8 mouse cellular contexts compared by ENCODE assay signal in genomic region chr5:135488222-135488880, GRCm38 (mm10). TPM values are rescaled to one million over a fixed set of nuclear protein-coding genes. Genes with fewer than 3 reads are reported as not detected.
DNase-seq lines count a peak whose midpoint lies in the region; ATAC-seq and TF ChIP-seq lines count a peak whose summit lies in the region.

No protein-coding gene starts in this region.

- DNase-seq in left cerebral cortex, adult 2 months (ENCODE audit: extremely low spot score in 1 of 2, low spot score in 2 of 2): no peak
- DNase-seq in left cerebral cortex, adult 9 months (ENCODE audit: low spot score in 2 of 2): no peak
- DNase-seq in brain, embryonic 14.5 days (ENCODE audit: low read depth): peak; percentile 43
- no peak for DNase-seq in T-cell, adult 2 months (ENCODE audit: low spot score)
- no peak for DNase-seq in urinary bladder, adult 18-20 months (ENCODE audit: low spot score in 2 of 2)
- DNase-seq in c-Kit-positive CD71-positive TER-119-positive erythroid progenitor cells, embryonic 14.5 days (ENCODE audit: low spot score): no peak

- intact Hi-C loops in left cerebral cortex, adult 2 months (cut with DNase I): loop anchor here (1.0 kb wide), 1 partner anchor 28 kb away; no protein-coding TSS in a partner anchor

- H3K4me3 ChIP-seq in left cerebral cortex, adult 2 months: peak overlapping the region; percentile 73
- peak overlapping the region; percentile 64 for H3K4me3 ChIP-seq in embryonic fibroblast, embryonic 13.5 days (ENCODE audit: insufficient read depth, low read length)
- peak overlapping the region; percentile 50 for H3K4me3 ChIP-seq in liver, embryonic 12.5 days

- peak overlapping the region; percentile 67 for H3K4me2 ChIP-seq in liver, embryonic 12.5 days

- ATAC-seq in liver, embryonic 12.5 days: no peak

- H3K27me3 ChIP-seq in liver, embryonic 12.5 days (replicated peaks): peaks cover 44% of the 10 kb centered on the region

- no peaks in the 10 kb centered on the region for H3K4me1 ChIP-seq in embryonic fibroblast, embryonic 13.5 days (ENCODE audit: control insufficient read depth, insufficient read depth, low read length)
- H3K4me1 ChIP-seq in liver, embryonic 12.5 days: peaks cover 4% of the 10 kb centered on the region; the same call in 1 of the 2 replicates

- peak overlapping the region; percentile 41; the same call in 1 of the 2 replicates for H3K9ac ChIP-seq in liver, embryonic 12.5 days

- TF ChIP-seq CTCF in left cerebral cortex, adult 2 months (IDR thresholded peaks at IDR 0.05): no peak
- TF ChIP-seq CTCF in brain, embryonic 14.5 days (IDR thresholded peaks at IDR 0.05; ENCODE audit: borderline replicate concordance, extremely low read depth, insufficient read depth, insufficient read length): no peak
- no peak for TF ChIP-seq CTCF in embryonic fibroblast, embryonic 13.5 days (IDR thresholded peaks at IDR 0.05; ENCODE audit: borderline replicate concordance, insufficient read depth, low read length)

- no peaks in the 10 kb centered on the region for H3K36me3 ChIP-seq in liver, embryonic 12.5 days

- no peaks in the 10 kb centered on the region for H3K9me3 ChIP-seq in liver, embryonic 12.5 days (replicated peaks)

- H3K27ac ChIP-seq in left cerebral cortex, adult 2 months: peak overlapping the region; percentile 92
- H3K27ac ChIP-seq in embryonic fibroblast, embryonic 13.5 days (ENCODE audit: insufficient read depth, low read length): no peak overlapping the region
- no peak overlapping the region for H3K27ac ChIP-seq in liver, embryonic 12.5 days

- no peak for TF ChIP-seq POLR2A in brain, embryonic 14.5 days (IDR thresholded peaks at IDR 0.05; ENCODE audit: borderline replicate concordance, extremely low read depth, insufficient read depth, insufficient read length, poor library complexity, severe bottlenecking)
- TF ChIP-seq POLR2A in embryonic fibroblast, embryonic 13.5 days (IDR thresholded peaks at IDR 0.05; ENCODE audit: low read depth, low read length): no peak

- 3% methylated on average over 19 of the region's 19 CpGs for WGBS in liver, embryonic 12.5 days (ENCODE audit: insufficient replicate concordance)

RNA-seq across cellular contexts. Expression of gene Hip1, which starts 56.6 kb away (rescaled TPM):
- total RNA-seq in left cerebral cortex, adult 2 months (2021): 10 to 100 TPM; 48.7 to 51.9 TPM
- 44.0 and 58.5 TPM in 2 replicates for polyA plus RNA-seq in brain, embryonic 14.5 days (2012; rRNA removed)
- 40.1 and 44.2 TPM in 2 replicates for polyA plus RNA-seq in embryonic fibroblast, embryonic 13.5 days (2011; ENCODE audit: insufficient read length, low read depth, missing spikeins)
- 8.0 and 8.1 TPM in 2 replicates for polyA plus RNA-seq in liver, embryonic 12.5 days (2016; fragmentation: Nextera tagmentation; extraction: Ambion mirVana)
